9 mouse cellular contexts compared by ENCODE assay signal in genomic region chr1:87281599-87282412, GRCm38 (mm10). TPM values are rescaled to one million over a fixed set of nuclear protein-coding genes. Genes with fewer than 3 reads are reported as not detected.
DNase-seq lines count a peak whose midpoint lies in the region; ATAC-seq and TF ChIP-seq lines count a peak whose summit lies in the region.
"Had no signal": no experiment of that assay in that cellular context is flagged by ENCODE, and none has a peak within 500 bp of the region (broad histone marks: within the 10 kb centered on the region; RNA-seq: fewer than 3 reads in every experiment).

No protein-coding gene starts in this region.

- 18% methylated on average over 20 of the region's 20 CpGs for WGBS in forebrain, embryonic 11.5 days
- 22% methylated on average over 20 of the region's 20 CpGs for WGBS in forebrain, postnatal 0 days
- WGBS in midbrain, embryonic 11.5 days = 20% methylated on average over 20 of the region's 20 CpGs
- 16% methylated on average over 20 of the region's 20 CpGs for WGBS in midbrain, embryonic 14.5 days
- WGBS in limb, embryonic 11.5 days = 18% methylated on average over 20 of the region's 20 CpGs
- WGBS in stomach, embryonic 16.5 days = 33% methylated on average over 20 of the region's 20 CpGs

- H3K4me3 ChIP-seq in forebrain, embryonic 11.5 days (ENCODE audit: low read depth, low read length) = no peak overlapping the region
- H3K4me3 ChIP-seq in forebrain, postnatal 0 days (ENCODE audit: low read depth, low read length) = no peak overlapping the region
- no peak overlapping the region for H3K4me3 ChIP-seq in midbrain, embryonic 11.5 days (ENCODE audit: low read depth, low read length)
- H3K4me3 ChIP-seq in midbrain, embryonic 14.5 days (replicated peaks; ENCODE audit: low read depth, low read length) = no peak overlapping the region
- no peak overlapping the region for H3K4me3 ChIP-seq in limb, embryonic 11.5 days (ENCODE audit: low read depth, low read length)
- H3K4me3 ChIP-seq in stomach, embryonic 16.5 days (replicated peaks; ENCODE audit: low read length) = no peak overlapping the region

- no peaks in the 10 kb centered on the region; the same call in 1 of the 2 replicates for H3K4me1 ChIP-seq in forebrain, embryonic 11.5 days (replicated peaks; ENCODE audit: control insufficient read depth, insufficient read depth, low read length)
- no peaks in the 10 kb centered on the region for H3K4me1 ChIP-seq in forebrain, postnatal 0 days (ENCODE audit: insufficient read depth)
- H3K4me1 ChIP-seq in midbrain, embryonic 11.5 days (ENCODE audit: control insufficient read depth, insufficient read depth, low read length) = no peaks in the 10 kb centered on the region
- H3K4me1 ChIP-seq in midbrain, embryonic 14.5 days (ENCODE audit: control insufficient read depth, insufficient read depth, low read length) = no peaks in the 10 kb centered on the region
- H3K4me1 ChIP-seq in limb, embryonic 11.5 days (ENCODE audit: control insufficient read depth, insufficient read depth, low read length) = no peaks in the 10 kb centered on the region
- H3K4me1 ChIP-seq in stomach, embryonic 16.5 days (ENCODE audit: control insufficient read depth, insufficient read depth, low read length) = no peaks in the 10 kb centered on the region

- no peak overlapping the region for H3K27ac ChIP-seq in forebrain, embryonic 11.5 days (ENCODE audit: low read depth, low read length)
- H3K27ac ChIP-seq in forebrain, postnatal 0 days (ENCODE audit: low read depth, low read length) = no peak overlapping the region
- H3K27ac ChIP-seq in midbrain, embryonic 11.5 days (ENCODE audit: low read depth, low read length) = no peak overlapping the region
- H3K27ac ChIP-seq in midbrain, embryonic 14.5 days (replicated peaks; ENCODE audit: low read depth, low read length) = no peak overlapping the region
- no peak overlapping the region for H3K27ac ChIP-seq in limb, embryonic 11.5 days (replicated peaks; ENCODE audit: low read depth, low read length)
- H3K27ac ChIP-seq in stomach, embryonic 16.5 days (ENCODE audit: low read length) = no peak overlapping the region

- no peak for TF ChIP-seq CTCF in forebrain, postnatal 0 days (IDR thresholded peaks at IDR 0.05; ENCODE audit: low read depth)

- H3K36me3 ChIP-seq in forebrain, embryonic 11.5 days (ENCODE audit: control insufficient read depth, insufficient read depth, low read length) = no peaks in the 10 kb centered on the region
- H3K36me3 ChIP-seq in forebrain, postnatal 0 days (ENCODE audit: insufficient read depth) = no peaks in the 10 kb centered on the region
- H3K36me3 ChIP-seq in midbrain, embryonic 11.5 days (ENCODE audit: control insufficient read depth, insufficient read depth, low read length) = no peaks in the 10 kb centered on the region
- H3K36me3 ChIP-seq in midbrain, embryonic 14.5 days (ENCODE audit: control insufficient read depth, insufficient read depth, low read length) = no peaks in the 10 kb centered on the region
- no peaks in the 10 kb centered on the region for H3K36me3 ChIP-seq in limb, embryonic 11.5 days (ENCODE audit: control insufficient read depth, insufficient read depth, low read length)
- H3K36me3 ChIP-seq in stomach, embryonic 16.5 days (ENCODE audit: control insufficient read depth, insufficient read depth, low read length) = no peaks in the 10 kb centered on the region

- no peak for DNase-seq in forebrain, embryonic 11.5 days (ENCODE audit: low spot score)
- no peak for DNase-seq in forebrain, postnatal 0 days
- peak; percentile 86 for DNase-seq in midbrain, embryonic 11.5 days (ENCODE audit: low spot score, missing footprints)
- no peak for DNase-seq in midbrain, embryonic 14.5 days
- peak; percentile 45 for DNase-seq in limb, embryonic 11.5 days (ENCODE audit: low spot score)
- DNase-seq in thymus, postnatal 0 days (ENCODE audit: low spot score) = no peak
- DNase-seq in retina, embryonic 14.5 days (ENCODE audit: low spot score) = no peak
- DNase-seq: cerebellum, adult 18-20 months had no signal

- H3K4me2 ChIP-seq in forebrain, embryonic 11.5 days (ENCODE audit: low read depth, low read length, severe bottlenecking) = peak overlapping the region; percentile 18; the same call in 1 of the 2 replicates
- H3K4me2 ChIP-seq in forebrain, postnatal 0 days (ENCODE audit: low read depth) = no peak overlapping the region
- H3K4me2 ChIP-seq in midbrain, embryonic 11.5 days = no peak overlapping the region
- H3K4me2 ChIP-seq in midbrain, embryonic 14.5 days (ENCODE audit: low read length) = no peak overlapping the region
- H3K4me2 ChIP-seq in limb, embryonic 11.5 days (ENCODE audit: low read depth, severe bottlenecking) = peak overlapping the region; percentile 2
- H3K4me2 ChIP-seq in stomach, embryonic 16.5 days (ENCODE audit: low read depth, low read length) = peak overlapping the region; percentile 27; the same call in 1 of the 2 replicates

- H3K9ac ChIP-seq in forebrain, embryonic 11.5 days (ENCODE audit: low read length) = peak overlapping the region; percentile 21; the same call in 1 of the 2 replicates
- no peak overlapping the region for H3K9ac ChIP-seq in forebrain, postnatal 0 days
- no peak overlapping the region; the same call in 1 of the 2 replicates for H3K9ac ChIP-seq in midbrain, embryonic 11.5 days (ENCODE audit: low read length)
- H3K9ac ChIP-seq in midbrain, embryonic 14.5 days (replicated peaks; ENCODE audit: low read length) = no peak overlapping the region
- H3K9ac ChIP-seq in limb, embryonic 11.5 days (ENCODE audit: low read length) = no peak overlapping the region
- H3K9ac ChIP-seq in stomach, embryonic 16.5 days (ENCODE audit: low read length) = peak overlapping the region; percentile 23; the same call in 1 of the 2 replicates

- H3K9me3 ChIP-seq in forebrain, embryonic 11.5 days (ENCODE audit: control insufficient read depth, low read length) = no peaks in the 10 kb centered on the region
- H3K9me3 ChIP-seq in forebrain, postnatal 0 days (ENCODE audit: low read length) = no peaks in the 10 kb centered on the region
- H3K9me3 ChIP-seq in midbrain, embryonic 11.5 days (ENCODE audit: control insufficient read depth, low read length) = no peaks in the 10 kb centered on the region
- no peaks in the 10 kb centered on the region for H3K9me3 ChIP-seq in midbrain, embryonic 14.5 days (ENCODE audit: control insufficient read depth, low read length)
- H3K9me3 ChIP-seq in limb, embryonic 11.5 days (ENCODE audit: control insufficient read depth, low read length) = no peaks in the 10 kb centered on the region
- H3K9me3 ChIP-seq in stomach, embryonic 16.5 days (replicated peaks; ENCODE audit: control insufficient read depth, low read length) = no peaks in the 10 kb centered on the region

- H3K27me3 ChIP-seq in forebrain, embryonic 11.5 days (ENCODE audit: control insufficient read depth, insufficient read depth, low read length) = no peaks in the 10 kb centered on the region
- H3K27me3 ChIP-seq in forebrain, postnatal 0 days (ENCODE audit: insufficient read depth, low read length) = no peaks in the 10 kb centered on the region
- no peaks in the 10 kb centered on the region for H3K27me3 ChIP-seq in midbrain, embryonic 11.5 days (ENCODE audit: control insufficient read depth, insufficient read depth, low read length)
- H3K27me3 ChIP-seq in midbrain, embryonic 14.5 days (ENCODE audit: control insufficient read depth, insufficient read depth, low read length) = no peaks in the 10 kb centered on the region
- no peaks in the 10 kb centered on the region for H3K27me3 ChIP-seq in limb, embryonic 11.5 days (ENCODE audit: control insufficient read depth, insufficient read depth, low read length)
- H3K27me3 ChIP-seq in stomach, embryonic 16.5 days (ENCODE audit: control insufficient read depth, insufficient read depth, low read length) = no peaks in the 10 kb centered on the region

- no peak for ATAC-seq in forebrain, embryonic 11.5 days (replicated peaks; ENCODE audit: low FRiP score)
- no peak for ATAC-seq in forebrain, postnatal 0 days
- no peak for ATAC-seq in midbrain, embryonic 11.5 days (ENCODE audit: low FRiP score)
- ATAC-seq in midbrain, embryonic 14.5 days (ENCODE audit: low FRiP score, low TSS enrichment) = no peak
- ATAC-seq in limb, embryonic 11.5 days (ENCODE audit: insufficient number of reproducible peaks, low FRiP score, low TSS enrichment, low read depth) = no peak
- ATAC-seq in stomach, embryonic 16.5 days (ENCODE audit: insufficient read depth, low FRiP score) = no peak

RNA-seq across cellular contexts. Expression of gene Efhd1, which starts 17.6 kb away (rescaled TPM):
- 2.2 and 2.6 TPM in 2 replicates for polyA plus RNA-seq in forebrain, embryonic 11.5 days (2014; fragmentation: Nextera tagmentation; extraction: Ambion mirVana)
- 1.3 TPM in 2 replicates for total RNA-seq in forebrain, postnatal 0 days (2014; rRNA removed)
- polyA plus RNA-seq in forebrain, postnatal 0 days (2015; fragmentation: Nextera tagmentation; extraction: Ambion mirVana) = 1.9 and 2.2 TPM in 2 replicates
- polyA plus RNA-seq in midbrain, embryonic 11.5 days (2014; fragmentation: Nextera tagmentation; extraction: Ambion mirVana) = 0.58 and 0.83 TPM in 2 replicates
- polyA plus RNA-seq in midbrain, embryonic 14.5 days (2014; fragmentation: Nextera tagmentation; extraction: Ambion mirVana) = 1.8 and 1.9 TPM in 2 replicates
- polyA plus RNA-seq in limb, embryonic 11.5 days (2014; fragmentation: Nextera tagmentation; extraction: Ambion mirVana) = 0.40 and 0.47 TPM in 2 replicates
- polyA plus RNA-seq in stomach, embryonic 16.5 days (2015; fragmentation: Nextera tagmentation; extraction: Ambion mirVana) = 0.46 and 0.54 TPM in 2 replicates
- polyA plus RNA-seq in thymus, postnatal 0 days (2015; fragmentation: Nextera tagmentation; extraction: Ambion mirVana) = 1.2 and 1.5 TPM in 2 replicates

RNA-seq across cellular contexts. Expression of gene Gigyf2, which starts 45.0 kb away (rescaled TPM):
- polyA plus RNA-seq in forebrain, embryonic 11.5 days (2014; fragmentation: Nextera tagmentation; extraction: Ambion mirVana) = 53.1 and 55.8 TPM in 2 replicates
- total RNA-seq in forebrain, postnatal 0 days (2014; rRNA removed) = 69.0 and 73.4 TPM in 2 replicates
- polyA plus RNA-seq in forebrain, postnatal 0 days (2015; fragmentation: Nextera tagmentation; extraction: Ambion mirVana) = 31.9 and 44.3 TPM in 2 replicates
- polyA plus RNA-seq in midbrain, embryonic 11.5 days (2014; fragmentation: Nextera tagmentation; extraction: Ambion mirVana) = 50.7 and 51.9 TPM in 2 replicates
- polyA plus RNA-seq in midbrain, embryonic 14.5 days (2014; fragmentation: Nextera tagmentation; extraction: Ambion mirVana) = 69.0 and 70.9 TPM in 2 replicates
- polyA plus RNA-seq in limb, embryonic 11.5 days (2014; fragmentation: Nextera tagmentation; extraction: Ambion mirVana) = 47.3 and 47.5 TPM in 2 replicates
- 43.1 and 47.0 TPM in 2 replicates for polyA plus RNA-seq in stomach, embryonic 16.5 days (2015; fragmentation: Nextera tagmentation; extraction: Ambion mirVana)
- polyA plus RNA-seq in thymus, postnatal 0 days (2015; fragmentation: Nextera tagmentation; extraction: Ambion mirVana) = 34.4 and 36.6 TPM in 2 replicates

Comparison
In these comparisons a context has a peak if more than half of its experiments do, and no peak if none do; other contexts are left out.
1. DNase-seq: peak in midbrain, embryonic 11.5 days (single experiment) and limb, embryonic 11.5 days (single experiment); none in forebrain, embryonic 11.5 days (single experiment), forebrain, postnatal 0 days (single experiment), midbrain, embryonic 14.5 days (single experiment), thymus, postnatal 0 days (single experiment) and retina, embryonic 14.5 days (single experiment).
2. H3K4me2 ChIP-seq: peak in forebrain, embryonic 11.5 days (single experiment), limb, embryonic 11.5 days (single experiment) and stomach, embryonic 16.5 days (single experiment); none in forebrain, postnatal 0 days (single experiment), midbrain, embryonic 11.5 days (single experiment) and midbrain, embryonic 14.5 days (single experiment).
3. H3K9ac ChIP-seq: peak in forebrain, embryonic 11.5 days (single experiment) and stomach, embryonic 16.5 days (single experiment); none in forebrain, postnatal 0 days (single experiment), midbrain, embryonic 11.5 days (single experiment), midbrain, embryonic 14.5 days (single experiment) and limb, embryonic 11.5 days (single experiment).